Mouse (Mus musculus) liver, embryonic 14.5 days (tissue): Measurements from ENCODE around the gene Gstm4. TPM values are rescaled to one million over a fixed set of nuclear protein-coding genes. Genes with fewer than 3 reads are reported as not detected.

Experiments
- ATAC-seq: fragments of 200-750 bp; cut with Nextera tagmentation; 2 replicates; pipeline ENCODE4 v1.8.0; 2017; ENCODE audit warnings: moderate number of reproducible peaks, mild to moderate bottlenecking, moderate library complexity; ENCODE audit not compliant: insufficient read depth
- DNase-seq, 3 experiments: peaks; one replicate each; pipeline ENCODE4 v3.0.0-alpha.2; 2012 to 2013; ENCODE audit warnings: low read depth in 3 of 3, low spot score in 3 of 3
- H3K27ac ChIP-seq: fragments of 300-500 bp; sonication (generic); 2 replicates; pipeline ENCODE4 v1.5.1; 2014; ENCODE audit warnings: moderate library complexity, mild to moderate bottlenecking, control low read depth, inconsistent platforms
- H3K27me3 ChIP-seq: fragments of 300-500 bp; sonication (generic); 2 replicates; pipeline ENCODE4 v1.6.1; 2014; ENCODE audit warnings: mild to moderate bottlenecking, low read length, moderate library complexity; ENCODE audit not compliant: control insufficient read depth, insufficient read depth
- H3K36me3 ChIP-seq: fragments of 300-500 bp; sonication (generic); replicated peaks from 2 replicates; pipeline ENCODE4 v1.6.1; 2014; ENCODE audit warnings: low read depth; ENCODE audit not compliant: control insufficient read depth, insufficient read depth
- H3K4me1 ChIP-seq, 2 experiments: fragments of 200-500 bp in 1 of 2; fragments of 300-500 bp in 1 of 2; sonication (generic) in 1 of 2; replicated peaks; 2 replicates each; pipeline ENCODE4 v1.6.1; 2012 to 2014; ENCODE audit warnings: antibody characterized with exemption in 1 of 2, inconsistent platforms in 1 of 2, low read length in 1 of 2; ENCODE audit not compliant: control insufficient read depth in 2 of 2, insufficient read depth in 2 of 2
- H3K4me2 ChIP-seq: fragments of 300-500 bp; sonication (generic); 2 replicates; pipeline ENCODE4 v1.6.1; 2014; ENCODE audit warnings: low read depth, mild to moderate bottlenecking, control low read depth, moderate library complexity
- H3K4me3 ChIP-seq, 2 experiments: fragments of 200-500 bp in 1 of 2; fragments of 300-500 bp in 1 of 2; sonication (generic) in 1 of 2; 2 replicates each; pipeline ENCODE4 v1.5.1; 2012 to 2014; ENCODE audit warnings: low read depth in 2 of 2, low read length in 2 of 2, mild to moderate bottlenecking in 2 of 2, control low read depth in 1 of 2, inconsistent platforms in 1 of 2, moderate library complexity in 1 of 2; ENCODE audit not compliant: insufficient read depth in 1 of 2
- H3K9ac ChIP-seq: fragments of 300-500 bp; sonication (generic); replicated peaks from 2 replicates; pipeline ENCODE4 v1.6.1; 2014; ENCODE audit warnings: mild to moderate bottlenecking, control low read depth, moderate library complexity
- H3K9me3 ChIP-seq: fragments of 300-500 bp; sonication (generic); 2 replicates; pipeline ENCODE4 v1.6.1; 2016; ENCODE audit warnings: low read length, mixed read lengths; ENCODE audit not compliant: control insufficient read depth
- CTCF ChIP-seq: IDR thresholded peaks from 2 replicates; pipeline ENCODE4 v1.5.1; 2016; ENCODE audit warnings: antibody characterized with exemption, low read depth, control low read depth
- EP300 ChIP-seq: IDR thresholded peaks from 2 replicates; pipeline ENCODE4 v1.6.1; 2016; ENCODE audit warnings: antibody characterized with exemption, low read depth
- WGBS: fragments of 180-500 bp; shearing (Covaris S2); extraction: QIAGEN DNeasy Blood & Tissue Kit; methylation state at CpG from one replicate; pipeline ENCODE4 v1.1.7; 2014; ENCODE audit not compliant: insufficient replicate concordance; 5-methylcytosine and 5-hydroxymethylcytosine counted together
- polyA plus RNA-seq, 2 experiments: library from polyadenylated mRNA; depleted of rRNA in 1 of 2; stranded (reverse) in 1 of 2; unstranded in 1 of 2; fragments of >200 nt; fragmentation: Nextera tagmentation in 1 of 2; extraction: Ambion mirVana in 1 of 2; gene quantifications; 2 replicates each; pipeline versions ENCODE4 v1.2.1 to v1.2.3; 2012 to 2014

Gene Gstm4
- polyA plus RNA-seq, 2 experiments = 11.7 to 17.3 TPM

GRCm38 (mm10) chr3:108070295-108071293 lies 25.9 kb upstream of the Gstm4 start:
- Histone ChIP-seq H3K4me3 (no peak overlapping the region), H3K36me3 (peaks cover 25% of the 10 kb centered on the region), H3K27me3 (no peaks in the 10 kb centered on the region), H3K4me1 (peaks cover 6 to 20% of the 10 kb centered on the region in 2 experiments), H3K27ac (no peak overlapping the region), H3K4me2 (peak overlapping the region; percentile 36), H3K9me3 (no peaks in the 10 kb centered on the region), H3K9ac (no peak overlapping the region)
- ATAC-seq (peak; percentile 47), DNase-seq (peak in 1 of 3 experiments; percentile 59)
- TF ChIP-seq CTCF (peak; percentile 96), EP300 (0 out of 2 replicates have a peak, but pooled peaks have one; percentile 31)
- 56% methylated on average over 10 of the region's 10 CpGs for WGBS

- H3K36me3 ChIP-seq = peaks cover 12% of the 10 kb centered on the region
- TF ChIP-seq CTCF = no peak
- H3K4me2 ChIP-seq = peak overlapping the region; percentile 36
- H3K4me3 ChIP-seq = no peak overlapping the region
- no peaks in the 10 kb centered on the region for H3K27me3 ChIP-seq
- no peak overlapping the region for H3K9ac ChIP-seq
- peaks cover 6 to 20% of the 10 kb centered on the region in 2 experiments for H3K4me1 ChIP-seq
- WGBS = 42% methylated on average over 13 of the region's 13 CpGs
- DNase-seq (no peak), ATAC-seq (peak; percentile 47)
- no peak overlapping the region for H3K27ac ChIP-seq
- no peaks in the 10 kb centered on the region for H3K9me3 ChIP-seq
These were observed 24.7 kb upstream of the Gstm4 start for GRCm38 (mm10) chr3:108069231-108069870.

DNA sequence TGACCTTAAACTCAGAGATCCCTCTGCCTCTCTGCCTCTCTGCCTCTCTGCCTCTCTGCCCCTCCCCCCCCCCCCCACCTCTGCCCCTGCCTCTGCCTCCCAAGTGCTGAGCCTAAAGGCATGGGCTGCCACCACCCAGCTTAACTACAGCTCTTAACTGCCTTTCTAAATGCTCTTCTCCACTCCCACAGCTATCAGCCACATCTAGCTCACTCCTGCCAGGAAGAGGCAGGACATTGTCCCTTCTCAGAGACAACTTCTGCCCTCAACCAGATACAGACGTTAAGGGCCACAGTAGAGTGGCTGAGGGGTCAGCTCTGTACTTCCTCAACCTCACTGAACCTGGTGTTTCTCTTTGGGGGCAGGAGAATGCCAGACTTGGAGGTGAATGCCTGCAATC lies 24.1 kb upstream of the Gstm4 start:
- 4% methylated on average over 1 of the region's 1 CpGs for WGBS
- Histone ChIP-seq H3K9me3 (no peaks in the 10 kb centered on the region), H3K4me1 (peaks cover 6 to 20% of the 10 kb centered on the region in 2 experiments), H3K36me3 (peaks cover 7% of the 10 kb centered on the region), H3K4me2 (no peak overlapping the region), H3K27me3 (no peaks in the 10 kb centered on the region), H3K4me3 (no peak overlapping the region), H3K27ac (no peak overlapping the region), H3K9ac (no peak overlapping the region)
- TF ChIP-seq CTCF (no peak), EP300 (no peak)
- ATAC-seq = no peak
- no peak for DNase-seq

- Histone ChIP-seq H3K27me3 (no peaks in the 10 kb centered on the region), H3K27ac (no peak overlapping the region), H3K4me1 (peaks cover 6 to 20% of the 10 kb centered on the region in 2 experiments), H3K9me3 (no peaks in the 10 kb centered on the region), H3K4me3 (no peak overlapping the region), H3K4me2 (no peak overlapping the region), H3K9ac (no peak overlapping the region), H3K36me3 (peaks cover 3% of the 10 kb centered on the region; the same call in 1 of the 2 replicates)
- no peak for DNase-seq
- TF ChIP-seq CTCF (no peak), EP300 (no peak)
- 59% methylated on average over 6 of the region's 6 CpGs for WGBS
- peak; percentile 17; the same call in 1 of the 2 replicates for ATAC-seq
These were observed 22.8 kb upstream of the Gstm4 start for GRCm38 (mm10) chr3:108067370-108067934.

DNA sequence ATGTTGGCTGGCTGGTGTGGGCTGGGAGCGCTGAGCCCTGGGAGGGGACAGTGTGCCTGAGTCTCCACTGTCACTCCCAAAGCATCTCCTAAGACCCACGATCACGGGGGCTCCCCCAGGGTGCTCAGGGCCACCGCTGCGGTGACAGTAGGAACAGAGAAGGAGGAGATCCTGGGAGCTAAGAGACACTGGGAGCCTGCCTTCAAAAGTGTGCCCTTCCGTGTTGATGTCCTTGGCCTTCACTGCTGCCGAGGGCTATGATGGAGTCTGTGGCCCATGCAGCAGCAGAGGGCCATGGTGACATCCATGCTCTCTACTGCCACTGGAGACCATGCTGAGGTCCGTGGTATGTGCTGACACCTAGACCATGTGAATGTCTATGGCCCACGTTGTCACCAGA lies 20.9 kb upstream of the Gstm4 start:
- no peak overlapping the region for H3K27ac ChIP-seq
- no peak overlapping the region for H3K4me2 ChIP-seq
- DNase-seq (no peak), ATAC-seq (no peak)
- H3K4me3 ChIP-seq = no peak overlapping the region
- WGBS = 62% methylated on average over 9 of the region's 9 CpGs
- H3K27me3 ChIP-seq = no peaks in the 10 kb centered on the region
- H3K9ac ChIP-seq = no peak overlapping the region
- H3K4me1 ChIP-seq = peaks cover 6 to 21% of the 10 kb centered on the region in 2 experiments
- no peaks in the 10 kb centered on the region for H3K9me3 ChIP-seq
- TF ChIP-seq EP300 = no peak
- TF ChIP-seq CTCF = no peak
- H3K36me3 ChIP-seq = no peaks in the 10 kb centered on the region
